In the genomic region with DNA sequence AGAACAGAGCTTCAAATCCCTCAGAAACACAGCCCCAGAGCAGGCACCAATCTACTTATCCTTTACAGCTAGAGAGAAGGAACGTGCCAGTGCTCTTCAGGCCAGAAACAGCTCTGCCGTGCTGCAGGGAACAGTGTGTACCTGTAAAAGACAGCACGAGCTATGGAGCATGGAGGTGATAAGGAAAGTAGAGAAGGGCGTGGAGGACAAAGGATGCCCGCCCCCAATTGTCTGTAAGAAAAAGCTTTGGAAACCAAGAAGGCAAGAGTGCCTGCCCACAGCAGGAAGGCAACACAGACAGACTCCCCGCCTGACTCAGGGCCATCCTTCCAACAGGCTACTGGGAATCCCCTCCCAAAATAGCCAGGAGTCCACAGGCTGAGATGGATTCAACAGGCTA, we compare ENCODE assay signal across 11 mouse cellular contexts.
A peak's percentile ranks its signal among the peaks of the same experiment; 100 is the strongest.
DNase-seq lines count a peak whose midpoint lies in the region; ATAC-seq lines count a peak whose summit lies in the region.
"Had no signal": no experiment of that assay in that cellular context is flagged by ENCODE, and none has a peak within 500 bp of the region (broad histone marks: within the 10 kb centered on the region; RNA-seq: fewer than 3 reads in every experiment).

No protein-coding gene starts in this region.

- H3K27ac ChIP-seq in liver, embryonic 16.5 days (ENCODE audit: low read length): peak overlapping the region; percentile 30; the same call in 1 of the 2 replicates
- peak overlapping the region; percentile 81 for H3K27ac ChIP-seq in heart, embryonic 10.5 days
- no peak overlapping the region for H3K27ac ChIP-seq in intestine, embryonic 16.5 days (ENCODE audit: low read length)

- DNase-seq in liver: no peak
- DNase-seq in R1 (ENCODE audit: low read depth, low spot score): peak; percentile 43
- peak; percentile 78 for DNase-seq in heart, embryonic 10.5 days (ENCODE audit: low spot score)
- DNase-seq in layer of hippocampus, adult 9-10 months (ENCODE audit: low spot score): no peak
- DNase-seq: gastrocnemius, postnatal 36 days; kidney, adult 18-20 months; layer of hippocampus, adult 9-11 months had no signal

- H3K9ac ChIP-seq in liver, embryonic 16.5 days (ENCODE audit: low read depth, low read length): no peak overlapping the region
- no peak overlapping the region for H3K9ac ChIP-seq in intestine, embryonic 16.5 days (ENCODE audit: low read depth, low read length)

- peaks cover 3% of the 10 kb centered on the region for H3K4me1 ChIP-seq in liver, embryonic 16.5 days (ENCODE audit: control insufficient read depth, low read depth, low read length)
- peaks cover 44% of the 10 kb centered on the region for H3K4me1 ChIP-seq in heart, embryonic 10.5 days
- H3K4me1 ChIP-seq in intestine, embryonic 16.5 days (ENCODE audit: control insufficient read depth, insufficient read depth, low read length): peaks cover 20% of the 10 kb centered on the region

- H3K9me3 ChIP-seq in liver, embryonic 16.5 days (replicated peaks; ENCODE audit: control insufficient read depth, low read length): no peaks in the 10 kb centered on the region
- no peaks in the 10 kb centered on the region for H3K9me3 ChIP-seq in heart, embryonic 10.5 days
- H3K9me3 ChIP-seq in intestine, embryonic 16.5 days (ENCODE audit: control insufficient read depth, low read length): no peaks in the 10 kb centered on the region

- ATAC-seq in liver, embryonic 16.5 days (ENCODE audit: low read depth): peak; percentile 65
- peak; percentile 71 for ATAC-seq in intestine, embryonic 16.5 days
- no peak for ATAC-seq in monocyte, adult 5-6 weeks (replicated peaks; ENCODE audit: insufficient number of reproducible peaks, low FRiP score, low TSS enrichment, poor library complexity, severe bottlenecking)
- ATAC-seq in CD4-positive, CD25-positive, alpha-beta regulatory T cell, adult 4 months: no peak

- no peaks in the 10 kb centered on the region for H3K36me3 ChIP-seq in liver, embryonic 16.5 days (ENCODE audit: control insufficient read depth, insufficient read depth)
- no peaks in the 10 kb centered on the region for H3K36me3 ChIP-seq in heart, embryonic 10.5 days
- H3K36me3 ChIP-seq in intestine, embryonic 16.5 days (ENCODE audit: control insufficient read depth, insufficient read depth, low read length): no peaks in the 10 kb centered on the region

- H3K4me2 ChIP-seq in liver, embryonic 16.5 days (ENCODE audit: low read depth, low read length): no peak overlapping the region
- H3K4me2 ChIP-seq in intestine, embryonic 16.5 days (ENCODE audit: low read depth, low read length): no peak overlapping the region

- 28% methylated on average over 6 of the region's 6 CpGs for WGBS in liver, embryonic 16.5 days (ENCODE audit: insufficient replicate concordance)
- 21% methylated on average over 6 of the region's 6 CpGs for WGBS in heart, embryonic 10.5 days
- WGBS in intestine, embryonic 16.5 days: 37% methylated on average over 6 of the region's 6 CpGs

- H3K27me3 ChIP-seq in liver, embryonic 16.5 days (ENCODE audit: control insufficient read depth, insufficient read depth, low read depth, low read length): no peaks in the 10 kb centered on the region
- no peaks in the 10 kb centered on the region for H3K27me3 ChIP-seq in heart, embryonic 10.5 days (ENCODE audit: insufficient read depth, poor library complexity, severe bottlenecking)
- H3K27me3 ChIP-seq in intestine, embryonic 16.5 days (replicated peaks; ENCODE audit: control insufficient read depth, insufficient read depth, low read length): no peaks in the 10 kb centered on the region

- no peak overlapping the region for H3K4me3 ChIP-seq in liver, embryonic 16.5 days (ENCODE audit: low read depth, low read length)
- H3K4me3 ChIP-seq in heart, embryonic 10.5 days: no peak overlapping the region; the same call in 1 of the 2 replicates
- H3K4me3 ChIP-seq in intestine, embryonic 16.5 days (ENCODE audit: low read length): no peak overlapping the region

Comparison
In these comparisons a context has a peak if more than half of its experiments do, and no peak if none do; other contexts are left out.
1. ATAC-seq: peak in liver, embryonic 16.5 days (single experiment) and intestine, embryonic 16.5 days (single experiment); none in monocyte, adult 5-6 weeks (single experiment) and CD4-positive, CD25-positive, alpha-beta regulatory T cell, adult 4 months (single experiment).
2. DNase-seq: peak in R1 (single experiment) and heart, embryonic 10.5 days (single experiment); none in liver (single experiment) and layer of hippocampus, adult 9-10 months (single experiment).